Mouse (Mus musculus) liver, embryonic 13.5 days (tissue): ENCODE data around the gene Mdm1. TPM values are rescaled to one million over a fixed set of nuclear protein-coding genes. Genes with fewer than 3 reads are reported as not detected.

Experiments
- ATAC-seq: fragments of 200-750 bp; cut with Nextera tagmentation; 2 replicates; pipeline ENCODE4 v1.8.0; 2017; ENCODE audit warnings: low read depth, mild to moderate bottlenecking, moderate number of reproducible peaks, moderate library complexity
- DNase-seq: peaks from one replicate; pipeline ENCODE4 v3.0.0; 2022
- H3K27ac ChIP-seq: fragments of 300-500 bp; sonication (generic); 2 replicates; pipeline ENCODE4 v1.5.1; 2015; ENCODE audit warnings: moderate library complexity, mild to moderate bottlenecking, inconsistent platforms
- H3K27me3 ChIP-seq: fragments of 300-500 bp; sonication (generic); 2 replicates; pipeline ENCODE4 v1.6.1; 2015; ENCODE audit warnings: mild to moderate bottlenecking, inconsistent platforms
- H3K36me3 ChIP-seq: fragments of 300-500 bp; sonication (generic); 2 replicates; pipeline ENCODE4 v1.6.1; 2015; ENCODE audit warnings: mild to moderate bottlenecking, inconsistent platforms
- H3K4me1 ChIP-seq: fragments of 300-500 bp; sonication (generic); replicated peaks from 2 replicates; pipeline ENCODE4 v1.6.1; 2015; ENCODE audit warnings: inconsistent platforms
- H3K4me2 ChIP-seq: fragments of 300-500 bp; sonication (generic); 2 replicates; pipeline ENCODE4 v1.6.1; 2015; ENCODE audit warnings: inconsistent platforms, mild to moderate bottlenecking, moderate library complexity
- H3K4me3 ChIP-seq: fragments of 300-500 bp; sonication (generic); replicated peaks from 2 replicates; pipeline ENCODE4 v1.5.1; 2015; ENCODE audit warnings: mild to moderate bottlenecking, inconsistent platforms
- H3K9ac ChIP-seq: fragments of 300-500 bp; sonication (generic); 2 replicates; pipeline ENCODE4 v1.6.1; 2015; ENCODE audit warnings: mild to moderate bottlenecking, inconsistent platforms
- H3K9me3 ChIP-seq: fragments of 300-500 bp; sonication (generic); replicated peaks from 2 replicates; pipeline ENCODE4 v1.6.1; 2016; ENCODE audit warnings: inconsistent platforms
- WGBS: fragments of 180-500 bp; shearing (Covaris S2); methylation state at CpG from one replicate; pipeline ENCODE4 v1.1.7; 2015; ENCODE audit not compliant: insufficient replicate concordance; 5-methylcytosine and 5-hydroxymethylcytosine counted together
- polyA plus RNA-seq: library from polyadenylated mRNA; unstranded; fragments of >200 nt; fragmentation: Nextera tagmentation; extraction: Ambion mirVana; gene quantifications from 2 replicates; pipeline ENCODE4 v1.2.1, GENCODE M21; 2015

Mdm1 gene
- polyA plus RNA-seq, 1 experiment from 2014 or later, result 10.7 TPM

DNA sequence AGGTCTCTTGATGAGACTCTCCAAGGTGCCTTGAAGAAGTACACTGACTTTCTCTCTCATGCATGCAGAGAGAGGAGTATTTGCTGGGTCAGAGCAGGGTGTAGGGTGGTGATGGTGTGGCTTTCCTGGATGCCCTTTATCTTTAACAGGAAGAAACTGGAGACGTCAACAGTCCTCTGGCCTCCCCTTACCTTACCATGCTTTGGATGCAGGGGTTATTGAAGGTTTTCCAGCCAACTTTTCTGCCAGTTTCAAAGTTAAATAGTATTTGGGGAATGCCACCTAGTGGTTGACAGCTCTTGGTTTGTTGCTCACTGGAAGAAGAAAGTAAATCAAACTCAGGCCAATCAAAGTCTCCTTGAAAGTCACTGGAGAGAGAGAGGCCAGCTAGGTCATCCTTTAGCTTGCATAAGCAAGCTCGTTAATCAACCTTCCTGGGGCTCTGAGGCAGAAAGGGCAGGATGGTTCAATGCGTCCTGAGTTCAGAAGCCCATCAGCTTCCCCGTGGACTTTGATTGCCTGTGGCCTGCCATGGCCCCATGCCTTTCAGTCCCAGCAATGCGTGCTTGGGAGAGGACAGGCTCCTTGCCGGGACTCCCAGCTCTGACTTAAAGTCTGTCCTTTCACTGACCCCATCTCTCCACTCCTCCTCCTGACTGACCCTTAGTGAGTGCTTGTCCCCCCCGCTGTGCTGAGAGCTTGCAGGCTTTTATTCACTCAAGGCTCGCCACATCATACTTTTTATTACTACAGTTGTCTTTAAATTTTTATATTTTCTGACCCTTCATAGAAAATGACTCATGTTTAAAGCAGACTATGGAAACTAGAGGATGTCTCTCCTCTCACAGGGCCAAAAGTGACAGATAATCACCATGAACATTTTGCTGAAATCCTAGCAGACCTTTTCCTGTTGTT is 31.3 kb upstream of the Mdm1 start:
- Histone ChIP-seq H3K9me3 (no peaks in the 10 kb centered on the region), H3K4me1 (no peaks in the 10 kb centered on the region), H3K4me2 (no peak overlapping the region), H3K27me3 (no peaks in the 10 kb centered on the region), H3K4me3 (no peak overlapping the region), H3K36me3 (no peaks in the 10 kb centered on the region), H3K9ac (no peak overlapping the region), H3K27ac (no peak overlapping the region)
- WGBS, result 47% methylated on average over 8 of the region's 8 CpGs
- no peak for ATAC-seq
- no peak for DNase-seq

DNA sequence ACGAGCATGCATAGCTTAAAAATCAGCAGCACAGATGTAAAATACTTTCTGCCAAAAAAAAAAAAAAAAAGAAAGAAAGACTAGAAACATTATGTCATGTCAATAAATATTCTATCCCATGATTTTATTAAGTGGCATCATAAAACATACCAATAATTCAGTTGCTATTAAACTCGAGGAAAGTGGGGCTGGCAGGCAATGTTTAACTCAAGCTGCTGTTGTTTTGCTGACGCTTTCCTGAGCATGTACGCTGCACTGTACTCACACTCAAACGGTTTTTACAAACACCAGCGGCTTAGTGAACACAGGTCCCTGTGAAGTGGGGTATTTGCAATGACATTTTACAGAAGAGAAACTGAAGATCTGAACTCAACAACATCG is 30.7 kb upstream of the Mdm1 start:
- Histone ChIP-seq H3K27me3 (no peaks in the 10 kb centered on the region), H3K9me3 (no peaks in the 10 kb centered on the region), H3K4me3 (no peak overlapping the region), H3K4me2 (no peak overlapping the region), H3K36me3 (no peaks in the 10 kb centered on the region), H3K27ac (no peak overlapping the region), H3K9ac (no peak overlapping the region), H3K4me1 (no peaks in the 10 kb centered on the region)
- 61% methylated on average over 7 of the region's 7 CpGs for WGBS
- DNase-seq (no peak), ATAC-seq (no peak)

- Histone ChIP-seq H3K27me3 (no peaks in the 10 kb centered on the region), H3K4me2 (no peak overlapping the region), H3K4me3 (no peak overlapping the region), H3K4me1 (no peaks in the 10 kb centered on the region), H3K9ac (no peak overlapping the region), H3K9me3 (no peaks in the 10 kb centered on the region), H3K36me3 (no peaks in the 10 kb centered on the region), H3K27ac (no peak overlapping the region)
- ATAC-seq (no peak), DNase-seq (no peak)
- 24% methylated on average over 7 of the region's 7 CpGs for WGBS
Measured at GRCm38 (mm10) chr10:118111621-118112020, 30.0 kb upstream of the Mdm1 start.

- Histone ChIP-seq H3K36me3 (no peaks in the 10 kb centered on the region), H3K4me3 (no peak overlapping the region), H3K4me2 (no peak overlapping the region), H3K27me3 (no peaks in the 10 kb centered on the region), H3K4me1 (no peaks in the 10 kb centered on the region), H3K9me3 (no peaks in the 10 kb centered on the region), H3K9ac (no peak overlapping the region), H3K27ac (no peak overlapping the region)
- ATAC-seq, result no peak
- DNase-seq, result no peak
- 64% methylated on average over 11 of the region's 11 CpGs for WGBS
Measured at GRCm38 (mm10) chr10:118112294-118112893, 29.2 kb upstream of the Mdm1 start.

GRCm38 (mm10) chr10:118113256-118113682 is 28.3 kb upstream of the Mdm1 start:
- no peaks in the 10 kb centered on the region for H3K4me1 ChIP-seq
- H3K27me3 ChIP-seq, result no peaks in the 10 kb centered on the region
- no peaks in the 10 kb centered on the region for H3K9me3 ChIP-seq
- no peak overlapping the region for H3K4me2 ChIP-seq
- DNase-seq (no peak), ATAC-seq (no peak)
- no peak overlapping the region for H3K9ac ChIP-seq
- H3K27ac ChIP-seq, result no peak overlapping the region
- 69% methylated on average over 9 of the region's 9 CpGs for WGBS
- H3K4me3 ChIP-seq, result no peak overlapping the region
- H3K36me3 ChIP-seq, result no peaks in the 10 kb centered on the region

DNA sequence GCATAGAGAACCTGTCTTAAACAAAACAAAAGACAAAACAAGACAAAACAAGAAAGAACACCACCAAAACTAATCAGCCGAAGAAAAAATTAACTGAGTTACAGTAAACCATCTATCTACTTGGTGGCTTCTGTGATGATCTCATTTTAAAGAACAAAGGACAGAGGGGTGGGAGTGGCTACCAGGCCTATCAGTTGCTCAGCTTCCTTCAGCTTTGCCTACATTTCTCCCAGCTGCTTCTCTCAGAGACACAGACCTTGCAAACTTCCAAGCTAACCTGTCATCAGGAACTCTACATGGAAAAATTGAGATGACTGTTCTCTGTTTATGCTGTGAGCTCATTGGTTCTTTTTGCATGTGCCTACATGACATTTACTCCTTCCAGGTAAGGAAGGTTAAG is 27.3 kb upstream of the Mdm1 start:
- no peak overlapping the region for H3K27ac ChIP-seq
- H3K36me3 ChIP-seq, result no peaks in the 10 kb centered on the region
- no peak overlapping the region for H3K4me3 ChIP-seq
- H3K9me3 ChIP-seq, result no peaks in the 10 kb centered on the region
- DNase-seq (no peak), ATAC-seq (no peak)
- no peaks in the 10 kb centered on the region for H3K27me3 ChIP-seq
- H3K4me2 ChIP-seq, result no peak overlapping the region
- 43% methylated on average over 1 of the region's 1 CpGs for WGBS
- H3K9ac ChIP-seq, result no peak overlapping the region
- no peaks in the 10 kb centered on the region for H3K4me1 ChIP-seq

DNA sequence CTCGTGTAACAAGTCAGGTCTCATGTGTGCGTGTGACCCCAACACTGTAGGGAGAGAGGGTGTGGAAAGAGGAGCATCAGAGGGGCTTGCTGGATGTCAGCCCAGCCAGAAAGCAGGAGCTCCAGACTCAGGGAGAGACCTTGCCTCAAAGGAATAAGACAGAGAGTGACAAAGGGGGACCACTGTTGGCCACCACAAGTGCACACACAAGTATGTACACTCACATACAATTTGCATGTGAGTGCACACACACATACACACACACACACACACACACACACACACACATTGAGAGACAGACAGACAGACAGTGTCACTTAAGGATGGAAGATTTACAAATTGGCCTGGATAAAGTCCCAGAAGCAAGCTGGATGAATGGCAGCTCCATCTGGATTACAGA is 25.2 kb upstream of the Mdm1 start:
- 95% methylated on average over 2 of the region's 2 CpGs for WGBS
- no peaks in the 10 kb centered on the region for H3K36me3 ChIP-seq

DNA sequence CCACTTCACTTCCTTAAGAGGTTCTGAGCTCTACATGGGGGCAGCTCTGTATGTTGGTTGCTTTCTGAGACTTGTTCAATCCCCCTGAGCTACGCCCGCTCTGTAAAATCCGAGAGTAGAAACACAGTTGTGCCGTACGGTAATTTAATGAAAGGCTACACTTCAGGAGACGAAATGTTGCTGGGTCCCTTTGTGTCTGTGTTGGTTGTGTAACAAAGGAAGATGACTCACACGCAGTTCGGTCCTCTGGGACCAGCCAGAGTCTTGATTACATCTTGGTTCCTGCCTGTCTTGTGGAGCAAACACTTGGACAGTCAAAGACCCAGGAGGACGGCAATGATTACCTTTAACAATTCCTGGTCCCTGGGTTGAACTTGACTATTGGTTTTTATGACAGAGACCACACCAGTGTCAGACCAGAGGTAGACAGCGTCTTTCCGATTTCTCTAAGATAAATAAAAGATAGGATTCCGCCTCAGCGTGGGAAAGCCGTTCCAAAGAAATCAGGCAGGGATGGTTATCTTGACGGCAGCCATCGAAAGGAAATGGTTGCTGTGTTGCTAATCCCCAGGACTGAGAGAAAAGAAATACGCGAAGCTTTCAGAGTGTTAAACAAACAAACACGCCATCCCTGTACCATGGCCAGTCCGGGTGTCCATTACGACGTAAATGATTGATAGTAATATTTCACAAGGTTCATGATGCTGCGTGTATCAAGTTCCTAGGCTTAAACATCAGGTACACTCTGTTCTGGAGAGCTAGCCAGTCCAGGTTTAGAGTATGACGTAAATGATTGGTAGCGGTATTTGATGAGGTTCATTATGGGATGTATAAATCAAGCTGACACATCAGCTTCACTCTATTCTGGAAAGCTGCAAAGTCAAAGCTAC is 20.3 kb upstream of the Mdm1 start:
- DNase-seq (no peak), ATAC-seq (no peak)
- Histone ChIP-seq H3K4me3 (no peak overlapping the region), H3K27me3 (no peaks in the 10 kb centered on the region; the same call in 1 of the 2 replicates), H3K9ac (no peak overlapping the region), H3K4me2 (no peak overlapping the region), H3K27ac (no peak overlapping the region), H3K9me3 (no peaks in the 10 kb centered on the region), H3K4me1 (no peaks in the 10 kb centered on the region), H3K36me3 (no peaks in the 10 kb centered on the region)
- WGBS, result 50% methylated on average over 25 of the region's 25 CpGs

More for the DNA sequence above, 25.2 kb upstream of the Mdm1 start:
- Histone ChIP-seq H3K9me3 (no peaks in the 10 kb centered on the region), H3K27me3 (no peaks in the 10 kb centered on the region), H3K4me3 (no peak overlapping the region), H3K4me1 (no peaks in the 10 kb centered on the region), H3K4me2 (no peak overlapping the region), H3K27ac (no peak overlapping the region), H3K9ac (no peak overlapping the region)
- no peak for ATAC-seq
- no peak for DNase-seq

DNA sequence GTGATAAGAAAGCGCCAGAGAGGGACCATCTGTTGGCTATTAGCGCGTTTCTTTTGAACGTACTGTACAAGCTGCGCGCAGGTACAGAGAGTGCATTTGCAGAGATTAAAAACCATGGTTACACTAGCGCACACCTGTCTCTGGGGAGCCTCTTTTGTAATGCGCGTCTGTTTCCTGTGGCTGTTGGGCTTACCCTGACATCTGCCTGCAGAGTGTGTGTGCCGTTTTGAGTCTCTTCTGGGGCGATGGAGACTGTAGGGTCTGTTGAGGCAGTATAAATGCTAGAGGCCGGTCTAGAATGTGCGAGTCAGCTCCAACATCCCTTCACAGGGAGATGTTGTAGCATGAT is 19.7 kb upstream of the Mdm1 start:
- H3K4me3 ChIP-seq, result no peak overlapping the region
- no peak overlapping the region for H3K9ac ChIP-seq
- 61% methylated on average over 13 of the region's 13 CpGs for WGBS
- no peak overlapping the region for H3K4me2 ChIP-seq
- no peaks in the 10 kb centered on the region for H3K4me1 ChIP-seq
- H3K9me3 ChIP-seq, result no peaks in the 10 kb centered on the region
- H3K36me3 ChIP-seq, result no peaks in the 10 kb centered on the region
- DNase-seq, result no peak
- no peak overlapping the region for H3K27ac ChIP-seq
- H3K27me3 ChIP-seq, result no peaks in the 10 kb centered on the region; the same call in 1 of the 2 replicates
- ATAC-seq, result no peak

- Histone ChIP-seq H3K27ac (no peak overlapping the region), H3K9me3 (no peaks in the 10 kb centered on the region), H3K36me3 (no peaks in the 10 kb centered on the region), H3K27me3 (no peaks in the 10 kb centered on the region; the same call in 1 of the 2 replicates), H3K4me2 (no peak overlapping the region), H3K4me1 (no peaks in the 10 kb centered on the region), H3K9ac (no peak overlapping the region), H3K4me3 (no peak overlapping the region)
- no peak for DNase-seq
- ATAC-seq, result no peak
- 76% methylated on average over 11 of the region's 11 CpGs for WGBS
Measured at GRCm38 (mm10) chr10:118122441-118123162, 19.0 kb upstream of the Mdm1 start.

DNA sequence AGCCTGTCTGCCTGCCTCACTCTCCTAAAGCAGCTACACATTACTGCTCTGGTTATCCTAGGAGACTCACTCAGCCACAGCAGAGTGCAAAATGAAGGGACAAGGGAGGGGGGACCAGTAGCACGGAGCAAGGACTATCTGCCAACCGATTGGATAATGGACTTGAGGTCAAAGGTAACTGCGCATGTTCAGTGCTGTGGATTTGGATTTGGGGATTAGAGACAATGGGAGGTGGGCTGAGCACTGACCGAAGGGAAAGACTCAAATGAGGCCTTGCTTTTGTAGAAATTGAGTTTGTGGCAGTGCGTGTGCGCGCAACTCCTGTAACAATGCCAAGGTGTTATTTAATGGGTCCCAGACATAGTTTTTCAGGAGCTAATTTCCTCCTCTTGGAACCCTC is 16.4 kb upstream of the Mdm1 start:
- no peak overlapping the region for H3K27ac ChIP-seq
- H3K9me3 ChIP-seq, result no peaks in the 10 kb centered on the region
- no peak overlapping the region for H3K9ac ChIP-seq
- no peaks in the 10 kb centered on the region for H3K4me1 ChIP-seq
- no peak for ATAC-seq
- H3K4me2 ChIP-seq, result no peak overlapping the region
- no peaks in the 10 kb centered on the region for H3K36me3 ChIP-seq
- H3K27me3 ChIP-seq, result peaks cover 11% of the 10 kb centered on the region
- WGBS, result 89% methylated on average over 7 of the region's 7 CpGs
- no peak for DNase-seq
- H3K4me3 ChIP-seq, result no peak overlapping the region
